Mouse (Mus musculus) bone marrow macrophage, adult 2 months (primary cell): ENCODE measurements around the gene Fbxl2.

Experiments
- CTCF ChIP-seq: IDR thresholded peaks from 2 replicates; pipeline ENCODE4 v1.5.1; 2012; ENCODE audit warnings: low read depth, mild to moderate bottlenecking, low read length, moderate library complexity
- POLR2A ChIP-seq: IDR thresholded peaks from 2 replicates; pipeline ENCODE4 v1.6.1; 2012; ENCODE audit warnings: mild to moderate bottlenecking, low read depth, low read length, borderline replicate concordance

DNA sequence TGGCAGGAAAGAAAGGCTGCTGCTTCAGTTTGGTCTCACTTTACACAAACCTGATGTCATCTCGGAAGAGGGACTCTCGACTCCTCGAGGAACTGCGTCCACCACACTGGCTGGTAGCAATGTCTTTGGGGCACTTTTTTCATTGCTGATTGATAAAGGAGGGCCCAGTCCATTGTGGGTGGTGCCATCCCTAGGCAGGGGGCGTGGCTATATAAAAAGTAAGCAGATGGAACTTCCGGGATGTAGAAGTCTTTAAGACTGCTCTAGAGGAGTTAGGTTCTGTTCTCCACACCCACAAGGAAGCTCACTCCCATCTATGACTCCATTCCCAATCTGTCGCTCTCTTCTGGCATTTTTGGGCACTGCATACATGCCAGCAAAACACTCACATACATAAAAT lies 685 bp upstream of the Fbxl2 start:
- TF ChIP-seq POLR2A: no peak
- TF ChIP-seq CTCF: no peak
